Mouse (Mus musculus) embryonic facial prominence, embryonic 11.5 days (tissue): Measurements from ENCODE around the gene Dapk1. TPM values are rescaled to one million over a fixed set of nuclear protein-coding genes. Genes with fewer than 3 reads are reported as not detected.
A peak's percentile ranks its signal among the peaks of the same experiment; 100 is the strongest.
"Not testable (repeated sequence)": the region's sequence is repeated elsewhere in the genome, so short reads cannot be mapped to it uniquely, and the experiment has no call there.

Experiments
- ATAC-seq: fragments of 200-750 bp; cut with Nextera tagmentation; replicated peaks from 2 replicates; pipeline ENCODE4 v1.8.0; 2017; ENCODE audit warnings: low read depth; ENCODE audit not compliant: insufficient number of reproducible peaks, low FRiP score, low TSS enrichment
- DNase-seq: peaks from one replicate; pipeline ENCODE4 v3.0.0-alpha.2; 2015; ENCODE audit warnings: low spot score
- H3K27ac ChIP-seq: fragments of 300-500 bp; sonication (generic); replicated peaks from 2 replicates; pipeline ENCODE4 v1.5.1; 2014; ENCODE audit warnings: mild to moderate bottlenecking, low read depth, low read length, control low read depth
- H3K27me3 ChIP-seq: fragments of 300-500 bp; sonication (generic); 2 replicates; pipeline ENCODE4 v1.6.1; 2014; ENCODE audit warnings: mild to moderate bottlenecking, low read length, moderate library complexity, mixed read lengths; ENCODE audit not compliant: control insufficient read depth, insufficient read depth
- H3K36me3 ChIP-seq: fragments of 300-500 bp; sonication (generic); replicated peaks from 2 replicates; pipeline ENCODE4 v1.6.1; 2014; ENCODE audit warnings: low read depth, mild to moderate bottlenecking, low read length, moderate library complexity, mixed read lengths; ENCODE audit not compliant: control insufficient read depth, insufficient read depth
- H3K4me1 ChIP-seq: fragments of 300-500 bp; sonication (generic); 2 replicates; pipeline ENCODE4 v1.6.1; 2014; ENCODE audit warnings: low read length, mixed read lengths; ENCODE audit not compliant: control insufficient read depth, insufficient read depth
- H3K4me2 ChIP-seq: fragments of 300-500 bp; sonication (generic); 2 replicates; pipeline ENCODE4 v1.6.1; 2014; ENCODE audit warnings: low read depth, mild to moderate bottlenecking, control low read depth, low read length, moderate library complexity
- H3K4me3 ChIP-seq: fragments of 300-500 bp; sonication (generic); 2 replicates; pipeline ENCODE4 v1.5.1; 2014; ENCODE audit warnings: low read depth, low read length, control low read depth
- H3K9ac ChIP-seq: fragments of 300-500 bp; sonication (generic); replicated peaks from 2 replicates; pipeline ENCODE4 v1.6.1; 2014; ENCODE audit warnings: mild to moderate bottlenecking, control low read depth, low read length
- H3K9me3 ChIP-seq: fragments of 300-500 bp; sonication (generic); replicated peaks from 2 replicates; pipeline ENCODE4 v1.6.1; 2016; ENCODE audit warnings: mild to moderate bottlenecking, low read length, inconsistent platforms, mixed read lengths; ENCODE audit not compliant: control insufficient read depth
- WGBS: fragments of 180-500 bp; shearing (Covaris S2); extraction: QIAGEN DNeasy Blood & Tissue Kit; methylation state at CpG from one replicate; pipeline ENCODE4 v1.1.7; 2014; 5-methylcytosine and 5-hydroxymethylcytosine counted together
- polyA plus RNA-seq: library from polyadenylated mRNA; unstranded; fragments of >200 nt; fragmentation: Nextera tagmentation; extraction: Ambion mirVana; gene quantifications from 2 replicates; pipeline ENCODE4 v1.2.1, GENCODE M21; 2014

The Dapk1 gene
- polyA plus RNA-seq, 1 experiment from 2014 or later = 15.1 TPM

- Histone ChIP-seq H3K27me3 (no peaks in the 10 kb centered on the region), H3K9me3 (no peaks in the 10 kb centered on the region), H3K9ac (no peak overlapping the region), H3K27ac (no peak overlapping the region), H3K4me1 (peaks cover 3% of the 10 kb centered on the region; the same call in 1 of the 2 replicates), H3K4me2 (no peak overlapping the region), H3K4me3 (no peak overlapping the region), H3K36me3 (no peaks in the 10 kb centered on the region; the same call in 1 of the 2 replicates)
- no peak for ATAC-seq
- no peak for DNase-seq
- WGBS = 75% methylated on average over 4 of the region's 4 CpGs
Observed at GRCm38 (mm10) chr13:60609234-60609633, 7.5 kb downstream of the Dapk1 start.

GRCm38 (mm10) chr13:60610558-60610957, 8.8 kb downstream of the Dapk1 start:
- H3K27ac ChIP-seq = no peak overlapping the region
- ATAC-seq (0 out of 2 replicates have a peak, but pooled peaks have one; percentile 10), DNase-seq (peak; percentile 18)
- H3K9me3 ChIP-seq = no peaks in the 10 kb centered on the region
- H3K27me3 ChIP-seq = no peaks in the 10 kb centered on the region
- H3K4me1 ChIP-seq = peaks cover 3% of the 10 kb centered on the region; the same call in 1 of the 2 replicates
- 54% methylated on average over 6 of the region's 6 CpGs for WGBS
- no peak overlapping the region for H3K4me3 ChIP-seq
- H3K4me2 ChIP-seq = no peak overlapping the region
- H3K36me3 ChIP-seq = no peaks in the 10 kb centered on the region; the same call in 1 of the 2 replicates
- H3K9ac ChIP-seq = no peak overlapping the region

- H3K27me3 ChIP-seq, H3K9me3 ChIP-seq, H3K36me3 ChIP-seq, ATAC-seq, H3K4me1 ChIP-seq, H3K27ac ChIP-seq, H3K4me2 ChIP-seq, H3K4me3 ChIP-seq, DNase-seq, H3K9ac ChIP-seq: not testable (repeated sequence)
- 76% methylated on average over 6 of the region's 6 CpGs for WGBS
Observed at GRCm38 (mm10) chr13:60610971-60611370, 9.2 kb downstream of the Dapk1 start.

- Histone ChIP-seq H3K4me2 (no peak overlapping the region), H3K27ac (no peak overlapping the region), H3K9ac (no peak overlapping the region), H3K9me3 (no peaks in the 10 kb centered on the region), H3K27me3 (no peaks in the 10 kb centered on the region), H3K4me3 (no peak overlapping the region), H3K36me3 (no peaks in the 10 kb centered on the region; the same call in 1 of the 2 replicates), H3K4me1 (peaks cover 3% of the 10 kb centered on the region; the same call in 1 of the 2 replicates)
- 67% methylated on average over 3 of the region's 3 CpGs for WGBS
- DNase-seq = no peak
- ATAC-seq = no peak
Observed at GRCm38 (mm10) chr13:60612160-60612559, 10.4 kb downstream of the Dapk1 start.

GRCm38 (mm10) chr13:60614154-60614553, 12.4 kb downstream of the Dapk1 start:
- Histone ChIP-seq H3K36me3 (no peaks in the 10 kb centered on the region; the same call in 1 of the 2 replicates), H3K4me3 (no peak overlapping the region), H3K4me2 (no peak overlapping the region), H3K4me1 (peaks cover 6% of the 10 kb centered on the region), H3K9ac (no peak overlapping the region), H3K27me3 (no peaks in the 10 kb centered on the region), H3K9me3 (no peaks in the 10 kb centered on the region), H3K27ac (no peak overlapping the region)
- ATAC-seq (no peak), DNase-seq (no peak)
- 94% methylated on average over 8 of the region's 8 CpGs for WGBS

GRCm38 (mm10) chr13:60615057-60615650, 13.4 kb downstream of the Dapk1 start:
- WGBS = 56% methylated on average over 15 of the region's 15 CpGs

GRCm38 (mm10) chr13:60616036-60616435, 14.3 kb downstream of the Dapk1 start:
- no peak overlapping the region for H3K27ac ChIP-seq
- 54% methylated on average over 6 of the region's 6 CpGs for WGBS
- no peak overlapping the region for H3K4me3 ChIP-seq
- H3K9ac ChIP-seq = no peak overlapping the region
- no peaks in the 10 kb centered on the region; the same call in 1 of the 2 replicates for H3K36me3 ChIP-seq
- ATAC-seq (no peak), DNase-seq (no peak)
- H3K27me3 ChIP-seq = no peaks in the 10 kb centered on the region
- H3K4me1 ChIP-seq = peaks cover 2% of the 10 kb centered on the region; the same call in 1 of the 2 replicates
- no peaks in the 10 kb centered on the region for H3K9me3 ChIP-seq
- H3K4me2 ChIP-seq = no peak overlapping the region

More at GRCm38 (mm10) chr13:60615057-60615650, 13.4 kb downstream of the Dapk1 start:
- no peak overlapping the region for H3K4me3 ChIP-seq
- H3K9ac ChIP-seq = no peak overlapping the region
- no peaks in the 10 kb centered on the region for H3K27me3 ChIP-seq
- ATAC-seq (no peak), DNase-seq (no peak)
- H3K4me2 ChIP-seq = no peak overlapping the region
- no peaks in the 10 kb centered on the region; the same call in 1 of the 2 replicates for H3K36me3 ChIP-seq
- no peaks in the 10 kb centered on the region for H3K9me3 ChIP-seq
- peaks cover 5% of the 10 kb centered on the region for H3K4me1 ChIP-seq
- no peak overlapping the region for H3K27ac ChIP-seq

- peaks cover 2% of the 10 kb centered on the region; the same call in 1 of the 2 replicates for H3K4me1 ChIP-seq
- H3K4me2 ChIP-seq = no peak overlapping the region
- ATAC-seq (no peak; the same call in 1 of the 2 replicates), DNase-seq (no peak)
- no peaks in the 10 kb centered on the region for H3K27me3 ChIP-seq
- H3K27ac ChIP-seq = no peak overlapping the region
- 50% methylated on average over 9 of the region's 9 CpGs for WGBS
- no peak overlapping the region for H3K4me3 ChIP-seq
- H3K9ac ChIP-seq = no peak overlapping the region
- no peaks in the 10 kb centered on the region for H3K9me3 ChIP-seq
- H3K36me3 ChIP-seq = no peaks in the 10 kb centered on the region
Observed at GRCm38 (mm10) chr13:60618287-60618686, 16.5 kb downstream of the Dapk1 start.
